Mouse (Mus musculus) stomach, postnatal 0 days (tissue): Measurements from ENCODE around the gene Plekhm1.

Experiments used
- CTCF ChIP-seq: IDR thresholded peaks from 2 replicates; pipeline ENCODE4 v1.5.1; 2016; ENCODE audit warnings: antibody characterized with exemption, low read depth, mild to moderate bottlenecking, moderate library complexity
- EP300 ChIP-seq: optimal IDR thresholded peaks from 2 replicates; pipeline ENCODE3; 2016; ENCODE audit warnings: antibody characterized with exemption

DNA sequence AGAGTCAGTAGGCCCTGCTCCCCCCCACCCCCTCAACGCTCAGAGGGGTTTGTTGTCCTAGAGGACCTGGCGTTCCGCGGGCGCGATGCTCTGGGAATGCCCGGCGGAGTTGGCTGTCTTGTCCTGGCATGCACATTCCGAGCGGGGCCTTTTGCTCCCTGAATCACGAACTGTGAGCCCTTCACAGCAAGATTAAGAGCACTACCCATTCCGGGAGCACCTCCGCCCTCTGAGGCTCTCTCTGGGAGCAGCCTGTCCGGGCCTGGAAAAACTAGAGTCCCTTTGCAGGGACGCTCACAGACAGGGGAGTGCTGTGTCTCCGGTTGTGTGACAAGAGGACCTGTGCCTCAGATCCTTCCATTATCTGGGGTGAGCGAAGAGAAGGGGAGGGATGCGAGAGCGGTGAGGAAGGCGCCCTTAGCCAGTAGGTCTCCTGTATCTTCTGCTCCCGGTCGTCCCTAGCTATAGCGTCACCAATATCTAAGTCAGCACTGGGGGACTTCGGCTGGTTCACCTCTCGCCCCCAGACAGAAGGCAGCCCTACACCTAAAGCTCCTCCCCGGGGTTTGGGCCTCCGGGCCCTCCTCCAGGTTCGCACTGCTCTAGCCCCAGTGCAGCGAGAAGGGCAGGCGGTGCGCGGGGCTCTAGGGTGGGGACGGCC lies 49.8 kb downstream of the Plekhm1 start:
- TF ChIP-seq CTCF (no peak; the same call in 1 of the 2 replicates), EP300 (no peak)
